Comparison of ENCODE assay signal across 13 mouse cellular contexts in genomic region chr8:83406836-83407235, GRCm38 (mm10). TPM values are rescaled to one million over a fixed set of nuclear protein-coding genes. Genes with fewer than 3 reads are reported as not detected.
DNase-seq lines count a peak whose midpoint lies in the region; ATAC-seq and TF ChIP-seq lines count a peak whose summit lies in the region.
"Had no signal": no experiment of that assay in that cellular context is flagged by ENCODE, and none has a peak within 500 bp of the region (broad histone marks: within the 10 kb centered on the region; RNA-seq: fewer than 3 reads in every experiment).

No protein-coding gene starts in this region.

- H3K4me3 ChIP-seq in kidney, postnatal 0 days (replicated peaks; ENCODE audit: low read depth, low read length), result no peak overlapping the region
- H3K4me3 ChIP-seq in G1E (ENCODE audit: low read depth, low read length), result no peak overlapping the region
- H3K4me3 ChIP-seq: embryonic facial prominence, embryonic 13.5 days had no signal

- TF ChIP-seq CTCF in kidney, postnatal 0 days (IDR thresholded peaks at IDR 0.05; ENCODE audit: low read depth), result peak; percentile 40; the same call in 1 of the 2 replicates
- peak; percentile 41; the same call in 1 of the 2 replicates for TF ChIP-seq CTCF in G1E (IDR thresholded peaks at IDR 0.05; ENCODE audit: low read depth, low read length)

- H3K4me2 ChIP-seq in kidney, postnatal 0 days (ENCODE audit: low read length), result no peak overlapping the region
- H3K4me2 ChIP-seq: embryonic facial prominence, embryonic 13.5 days had no signal

- H3K36me3 ChIP-seq in kidney, postnatal 0 days (ENCODE audit: insufficient read depth, low read length), result no peaks in the 10 kb centered on the region
- H3K36me3 ChIP-seq in G1E (replicated peaks), result no peaks in the 10 kb centered on the region
- H3K36me3 ChIP-seq: embryonic facial prominence, embryonic 13.5 days had no signal

- no peak overlapping the region for H3K9ac ChIP-seq in kidney, postnatal 0 days (ENCODE audit: low read depth, low read length)
- H3K9ac ChIP-seq: embryonic facial prominence, embryonic 13.5 days had no signal

- no peaks in the 10 kb centered on the region for H3K9me3 ChIP-seq in kidney, postnatal 0 days (replicated peaks; ENCODE audit: low read length)
- H3K9me3 ChIP-seq in G1E (replicated peaks), result no peaks in the 10 kb centered on the region
- H3K9me3 ChIP-seq: embryonic facial prominence, embryonic 13.5 days had no signal

- no peak for DNase-seq in kidney, postnatal 0 days (ENCODE audit: low spot score)
- DNase-seq in kidney, postnatal 14 days, result no peak
- DNase-seq in 416B (ENCODE audit: low read depth), result peak; percentile 47
- peak; percentile 19 for DNase-seq in G1E (ENCODE audit: low spot score)
- DNase-seq in embryo, embryonic 11.5 days (ENCODE audit: low read depth, low spot score), result peak; percentile 56
- DNase-seq in right cerebral cortex, postnatal 14 days, result no peak
- no peak for DNase-seq in Muller cell, postnatal 12 days (ENCODE audit: inconsistent ontology term)
- no peak for DNase-seq in adrenal gland, postnatal 36 days

- no peaks in the 10 kb centered on the region for H3K4me1 ChIP-seq in kidney, postnatal 0 days (replicated peaks; ENCODE audit: insufficient read depth, low read length)
- peaks cover 5% of the 10 kb centered on the region; the same call in 1 of the 2 replicates for H3K4me1 ChIP-seq in G1E (ENCODE audit: insufficient read depth, low read depth, low read length)
- H3K4me1 ChIP-seq: embryonic facial prominence, embryonic 13.5 days had no signal

- WGBS in kidney, postnatal 0 days, result 34% methylated on average over 6 of the region's 6 CpGs

- H3K27me3 ChIP-seq in kidney, postnatal 0 days (ENCODE audit: insufficient read depth, low read length), result no peaks in the 10 kb centered on the region
- H3K27me3 ChIP-seq in G1E (ENCODE audit: insufficient read depth, low read length), result peaks cover 32% of the 10 kb centered on the region
- H3K27me3 ChIP-seq: embryonic facial prominence, embryonic 13.5 days had no signal

- ATAC-seq in kidney, postnatal 0 days (replicated peaks; ENCODE audit: low FRiP score, low read depth), result no peak
- no peak for ATAC-seq in G1E (ENCODE audit: extremely low read depth, insufficient number of reproducible peaks, low FRiP score, poor library complexity, severe bottlenecking)

- no peak overlapping the region for H3K27ac ChIP-seq in kidney, postnatal 0 days
- H3K27ac ChIP-seq: embryonic facial prominence, embryonic 13.5 days had no signal

RNA-seq across cellular contexts. Expression of gene Clgn, which starts 17.2 kb away (rescaled TPM):
- polyA plus RNA-seq in kidney, postnatal 0 days (2015; fragmentation: Nextera tagmentation; extraction: Ambion mirVana), result 0.03 and 0.05 TPM in 2 replicates
- total RNA-seq in G1E (2014; fragmentation: Nextera tagmentation), result not detected in 2 replicates
- total RNA-seq in G1E (2017), result under 0.01 TPM in 2 replicates
- not detected in 2 replicates for polyA plus RNA-seq in G1E (2012)
- total RNA-seq in adrenal gland, postnatal 36 days (2021), result under 1 TPM in 1 of 2 experiments, not detected in 1; 0.13 TPM
- total RNA-seq: adrenal gland, adult 18-20 months; heart, adult 8-10 months had no signal

RNA-seq across cellular contexts. Expression of gene Scoc, which starts 51.4 kb away (rescaled TPM):
- 138 and 139 TPM in 2 replicates for polyA plus RNA-seq in kidney, postnatal 0 days (2015; fragmentation: Nextera tagmentation; extraction: Ambion mirVana)
- total RNA-seq in G1E (2014; fragmentation: Nextera tagmentation) (69.1 and 80.0 TPM in 2 replicates), G1E (2017) (16.1 and 17.0 TPM in 2 replicates)
- 0.84 and 1.9 TPM in 2 replicates for polyA plus RNA-seq in G1E (2012)
- 10 to 100 TPM; 75.2 to 83.3 TPM for total RNA-seq in adrenal gland, postnatal 36 days (2021)

RNA-seq across cellular contexts. Expression of gene Mgat4d, which starts 58.6 kb away (rescaled TPM):
- not detected in 2 replicates for polyA plus RNA-seq in kidney, postnatal 0 days (2015; fragmentation: Nextera tagmentation; extraction: Ambion mirVana)
- not detected in 2 replicates for total RNA-seq in G1E (2014; fragmentation: Nextera tagmentation)
- total RNA-seq in G1E (2017), result not detected in 2 replicates
- polyA plus RNA-seq in G1E (2012), result not detected in 2 replicates
- not detected for total RNA-seq in adrenal gland, postnatal 36 days (2021)
- total RNA-seq: adrenal gland, adult 18-20 months; heart, adult 8-10 months had no signal
- polyA plus RNA-seq: embryonic facial prominence, embryonic 13.5 days; lung, embryonic 16.5 days; neural tube, embryonic 14.5 days had no signal

Comparison
In these comparisons a context has a peak if more than half of its experiments do, and no peak if none do; other contexts are left out.
1. DNase-seq: peak in 416B (single experiment), G1E (single experiment) and embryo, embryonic 11.5 days (single experiment); none in kidney, postnatal 0 days (single experiment), kidney, postnatal 14 days (single experiment), right cerebral cortex, postnatal 14 days (single experiment), Muller cell, postnatal 12 days (single experiment) and adrenal gland, postnatal 36 days (0 of 2).